In genomic region chr3:89259076-89259475, GRCm38 (mm10) we compare ENCODE assay signal across 8 mouse cellular contexts. TPM values are rescaled to one million over a fixed set of nuclear protein-coding genes. Genes with fewer than 3 reads are reported as not detected.
A peak's percentile ranks its signal among the peaks of the same experiment; 100 is the strongest.
DNase-seq lines count a peak whose midpoint lies in the region; ATAC-seq and TF ChIP-seq lines count a peak whose summit lies in the region.

Gene Dpm3, plus strand, starts transcription at chr3:89259358.

- no peak within 1 kb of the TSS for H3K4me3 ChIP-seq in kidney, adult 2 months (ENCODE audit: insufficient read depth, low read depth, low read length)
- no peak within 1 kb of the TSS for H3K4me3 ChIP-seq in forebrain, postnatal 0 days (ENCODE audit: low read depth, low read length)
- no peak within 1 kb of the TSS for H3K4me3 ChIP-seq in hindbrain, embryonic 15.5 days
- H3K4me3 ChIP-seq in liver, postnatal 0 days (ENCODE audit: low read depth, low read length) = no peak within 1 kb of the TSS

- no peaks in the 10 kb centered on the region for H3K36me3 ChIP-seq in kidney, adult 2 months (ENCODE audit: control insufficient read depth, insufficient read depth, low read length)
- H3K36me3 ChIP-seq in forebrain, postnatal 0 days (ENCODE audit: insufficient read depth) = no peaks in the 10 kb centered on the region
- no peaks in the 10 kb centered on the region for H3K36me3 ChIP-seq in hindbrain, embryonic 15.5 days
- no peaks in the 10 kb centered on the region for H3K36me3 ChIP-seq in liver, postnatal 0 days (replicated peaks; ENCODE audit: insufficient read depth, low read length)

- H3K4me2 ChIP-seq in forebrain, postnatal 0 days (ENCODE audit: low read depth) = no peak within 1 kb of the TSS
- no peak within 1 kb of the TSS for H3K4me2 ChIP-seq in hindbrain, embryonic 15.5 days
- H3K4me2 ChIP-seq in liver, postnatal 0 days (ENCODE audit: low read depth, low read length) = no peak within 1 kb of the TSS

- no peaks in the 10 kb centered on the region for H3K4me1 ChIP-seq in kidney, adult 2 months (ENCODE audit: control insufficient read depth, insufficient read depth, low read length)
- H3K4me1 ChIP-seq in forebrain, postnatal 0 days (ENCODE audit: insufficient read depth) = no peaks in the 10 kb centered on the region
- no peaks in the 10 kb centered on the region for H3K4me1 ChIP-seq in hindbrain, embryonic 15.5 days (replicated peaks)
- no peaks in the 10 kb centered on the region for H3K4me1 ChIP-seq in liver, postnatal 0 days (ENCODE audit: insufficient read depth)

- no peak for TF ChIP-seq POLR2A in kidney, adult 2 months (IDR thresholded peaks at IDR 0.05; ENCODE audit: low read depth, low read length)

- no peak for TF ChIP-seq EP300 in liver, postnatal 0 days (IDR thresholded peaks at IDR 0.05; ENCODE audit: low read depth)

- H3K9me3 ChIP-seq in forebrain, postnatal 0 days (ENCODE audit: low read length) = no peaks in the 10 kb centered on the region
- no peaks in the 10 kb centered on the region for H3K9me3 ChIP-seq in hindbrain, embryonic 15.5 days
- no peaks in the 10 kb centered on the region for H3K9me3 ChIP-seq in liver, postnatal 0 days (ENCODE audit: low read length)

- DNase-seq in kidney, adult 2 months = no peak
- DNase-seq in kidney, adult 18-20 months = no peak
- peak; percentile 30 for DNase-seq in R1 (ENCODE audit: low read depth, low spot score)
- no peak for DNase-seq in forebrain, postnatal 0 days
- DNase-seq in liver, postnatal 0 days = no peak
- DNase-seq in spleen, adult 12 weeks (ENCODE audit: low spot score) = no peak
- no peak for DNase-seq in yolk sac, embryonic 10.5 days (ENCODE audit: low spot score)

- TF ChIP-seq CTCF in kidney, adult 2 months (conservative IDR thresholded peaks at IDR 0.05; ENCODE audit: insufficient read depth, insufficient read length, low read depth, low read length) = no peak
- no peak for TF ChIP-seq CTCF in forebrain, postnatal 0 days (IDR thresholded peaks at IDR 0.05; ENCODE audit: low read depth)
- TF ChIP-seq CTCF in liver, postnatal 0 days (IDR thresholded peaks at IDR 0.05; ENCODE audit: low read depth) = no peak

- ATAC-seq in forebrain, postnatal 0 days = no peak
- ATAC-seq in hindbrain, embryonic 15.5 days (ENCODE audit: low FRiP score, low read depth) = no peak
- no peak for ATAC-seq in liver, postnatal 0 days

- no peaks in the 10 kb centered on the region for H3K27me3 ChIP-seq in kidney, adult 2 months (replicated peaks; ENCODE audit: control insufficient read depth, insufficient read depth, low read length)
- no peaks in the 10 kb centered on the region for H3K27me3 ChIP-seq in forebrain, postnatal 0 days (ENCODE audit: insufficient read depth, low read length)
- no peaks in the 10 kb centered on the region for H3K27me3 ChIP-seq in hindbrain, embryonic 15.5 days
- no peaks in the 10 kb centered on the region for H3K27me3 ChIP-seq in liver, postnatal 0 days (ENCODE audit: insufficient read depth, low read length)

- no peak within 1 kb of the TSS for H3K27ac ChIP-seq in kidney, adult 2 months (ENCODE audit: insufficient read depth, low read depth, low read length)
- no peak within 1 kb of the TSS for H3K27ac ChIP-seq in forebrain, postnatal 0 days (ENCODE audit: low read depth, low read length)
- no peak within 1 kb of the TSS for H3K27ac ChIP-seq in hindbrain, embryonic 15.5 days (replicated peaks)
- H3K27ac ChIP-seq in liver, postnatal 0 days (ENCODE audit: low read depth) = no peak within 1 kb of the TSS

- WGBS in kidney, adult 2 months = 44% methylated on average over 7 of the region's 7 CpGs
- 62% methylated on average over 7 of the region's 7 CpGs for WGBS in forebrain, postnatal 0 days
- 50% methylated on average over 7 of the region's 7 CpGs for WGBS in hindbrain, embryonic 15.5 days
- WGBS in liver, postnatal 0 days (ENCODE audit: insufficient replicate concordance) = 52% methylated on average over 7 of the region's 7 CpGs

- no peak within 1 kb of the TSS for H3K9ac ChIP-seq in forebrain, postnatal 0 days
- H3K9ac ChIP-seq in hindbrain, embryonic 15.5 days = no peak within 1 kb of the TSS
- no peak within 1 kb of the TSS for H3K9ac ChIP-seq in liver, postnatal 0 days (replicated peaks)

RNA-seq across cellular contexts. Expression of gene Dpm3, which starts in this region (rescaled TPM):
- 431 and 562 TPM in 2 replicates for polyA plus RNA-seq in kidney, adult 2 months (2012; rRNA removed)
- 66.7 and 160 TPM in 2 replicates for total RNA-seq in forebrain, postnatal 0 days (2014; rRNA removed)
- 74.9 and 96.8 TPM in 2 replicates for polyA plus RNA-seq in forebrain, postnatal 0 days (2015; fragmentation: Nextera tagmentation; extraction: Ambion mirVana)
- 80.0 and 88.4 TPM in 2 replicates for polyA plus RNA-seq in hindbrain, embryonic 15.5 days (2015; fragmentation: Nextera tagmentation; extraction: Ambion mirVana)
- polyA plus RNA-seq in liver, postnatal 0 days (2015; fragmentation: Nextera tagmentation; extraction: Ambion mirVana) = 63.2 and 73.2 TPM in 2 replicates
